Mouse (Mus musculus): Measurements from ENCODE around the gene 4931422A03Rik.
A peak's percentile ranks its signal among the peaks of the same experiment; 100 is the strongest.

4931422A03Rik gene

GRCm38 (mm10) chr2:103969437-103970040, 58.6 kb downstream of the 4931422A03Rik start:
- peak; percentile 47 for DNase-seq (ENCODE audit: low spot score)

DNA sequence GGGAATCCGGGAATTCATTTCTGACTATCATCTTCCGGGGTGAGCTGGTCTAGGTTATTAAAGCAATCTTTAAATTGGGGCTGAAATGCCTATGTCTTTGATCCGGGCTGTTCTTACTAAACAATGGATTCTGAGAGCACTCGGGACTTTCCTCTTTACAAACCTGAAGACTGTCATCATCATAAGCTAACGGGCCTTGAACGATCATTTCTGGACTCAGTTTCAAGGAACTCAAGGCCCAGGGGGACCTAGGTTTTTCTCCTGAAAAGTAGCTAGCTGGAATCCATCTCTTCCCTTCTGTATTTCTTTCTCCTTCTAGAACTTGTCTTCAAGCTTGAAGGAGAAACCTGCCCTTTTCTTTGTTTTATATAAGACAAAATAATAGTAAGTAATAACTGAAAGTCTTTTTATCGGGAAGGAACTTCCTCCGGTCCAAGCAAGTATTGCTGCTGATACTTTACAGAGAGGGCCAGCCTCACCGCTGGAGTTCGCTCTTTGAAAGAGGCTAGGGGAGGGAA, 59.2 kb downstream of the 4931422A03Rik start:
- DNase-seq (ENCODE audit: low spot score), result no peak

DNA sequence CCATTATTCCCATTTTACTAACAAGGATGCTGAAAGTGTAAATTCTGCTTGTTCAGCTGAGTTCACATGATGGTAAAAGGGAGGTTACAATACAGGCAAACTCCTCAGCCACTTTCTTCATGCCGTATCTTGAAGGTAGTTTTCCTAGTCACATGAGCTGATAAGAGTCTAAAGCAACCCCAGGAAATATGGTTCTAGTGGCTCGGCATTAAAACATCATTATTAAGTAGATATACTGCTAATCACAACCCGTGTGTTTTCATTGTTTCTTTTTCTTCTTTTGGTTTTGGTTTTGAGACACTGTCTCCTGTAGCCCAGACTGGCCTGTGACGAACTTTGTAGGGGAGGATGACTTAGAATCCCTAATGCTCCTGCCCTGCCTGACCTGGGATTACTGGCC, 60.0 kb downstream of the 4931422A03Rik start:
- no peak for DNase-seq (ENCODE audit: low spot score)

GRCm38 (mm10) chr2:103965391-103965790, 62.8 kb downstream of the 4931422A03Rik start:
- no peak for DNase-seq (ENCODE audit: low spot score)

GRCm38 (mm10) chr2:103962349-103962748, 65.8 kb downstream of the 4931422A03Rik start:
- DNase-seq (ENCODE audit: low spot score), result no peak

DNA sequence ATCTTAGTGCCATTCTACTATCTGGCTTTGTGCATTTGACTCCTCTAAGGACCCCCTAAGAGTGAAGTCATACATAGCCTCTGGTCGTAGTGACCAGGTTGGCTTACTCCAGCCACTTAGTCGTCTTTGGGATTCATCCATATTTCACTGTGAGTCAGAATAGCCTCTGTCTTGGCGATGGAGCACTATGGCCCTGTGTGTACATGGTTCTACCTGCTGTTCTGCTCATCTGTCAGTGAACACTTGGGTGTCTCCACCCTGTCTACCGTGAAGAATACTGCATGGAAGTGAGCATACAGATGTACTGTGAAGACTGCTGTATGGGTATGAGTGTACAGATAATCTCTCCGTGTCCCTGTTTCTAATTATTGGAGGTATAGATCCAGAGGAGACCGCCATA, 68.6 kb downstream of the 4931422A03Rik start:
- no peak for DNase-seq (ENCODE audit: low spot score)

- DNase-seq (ENCODE audit: low spot score), result no peak
These were observed 69.1 kb downstream of the 4931422A03Rik start for GRCm38 (mm10) chr2:103959066-103959465.

DNA sequence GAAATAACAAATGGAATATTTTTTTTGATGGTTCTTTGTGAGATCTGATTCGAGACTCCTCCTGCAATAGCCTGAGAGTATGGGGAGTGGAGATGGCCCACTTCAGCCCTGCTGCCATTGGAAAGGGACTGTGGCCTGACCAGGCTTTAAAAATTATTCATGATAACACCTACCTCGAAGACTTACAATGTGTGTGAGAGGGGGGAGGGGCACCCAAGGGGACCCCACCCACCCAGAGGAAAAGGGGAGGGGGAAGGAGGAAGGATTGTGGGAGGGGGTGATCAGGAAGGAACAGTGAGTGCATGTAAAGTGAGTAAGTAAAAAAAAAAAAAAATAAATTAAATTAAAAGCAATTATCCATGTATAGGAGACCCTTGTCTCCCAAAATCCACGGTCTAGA, 69.5 kb downstream of the 4931422A03Rik start:
- DNase-seq (ENCODE audit: low spot score), result no peak

DNA sequence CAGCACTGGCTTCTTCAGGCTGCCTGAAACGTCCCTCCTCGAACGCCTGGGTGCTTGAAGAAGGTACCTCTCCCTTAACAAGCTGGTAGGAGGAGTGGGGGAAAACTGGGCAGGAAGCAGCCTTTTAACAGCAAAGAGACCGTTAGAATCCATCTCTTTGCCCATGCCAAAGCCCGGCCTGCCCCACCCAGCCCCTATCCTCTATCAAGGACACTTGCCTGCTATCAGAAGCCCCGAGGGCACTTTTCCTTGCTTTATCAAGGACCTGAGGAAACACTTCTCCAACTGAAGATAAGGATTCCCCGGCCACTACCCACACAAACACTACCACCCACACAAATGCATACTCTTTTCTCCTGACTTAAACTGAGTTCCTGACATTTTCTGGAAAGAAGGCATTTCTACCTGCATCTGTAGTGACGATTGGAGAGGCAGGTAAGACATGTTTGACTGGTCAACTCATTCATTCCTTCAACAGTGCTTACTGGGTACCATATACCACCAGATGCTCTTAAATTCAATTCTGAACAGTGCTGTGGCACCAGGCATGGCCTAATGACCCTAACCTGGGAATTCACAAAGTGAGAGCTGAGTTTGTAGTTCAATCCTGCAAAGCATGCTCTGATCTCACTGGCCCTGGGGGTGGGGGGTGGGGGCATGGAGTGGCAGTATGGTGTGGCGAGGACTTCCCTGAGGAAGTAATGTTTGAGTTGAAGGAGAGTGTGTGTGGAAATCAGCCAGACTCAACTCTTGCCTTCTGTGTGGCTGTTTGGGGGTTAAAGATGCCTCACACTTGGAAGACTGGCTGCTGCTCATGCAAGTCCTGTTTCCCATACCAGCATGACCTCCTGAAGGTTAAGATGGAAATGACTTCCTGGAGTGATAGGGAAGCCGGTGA, 70.3 kb downstream of the 4931422A03Rik start, which contains the start of gene Lmo2:
Gene Lmo2 (plus strand): TSS at position 338 of the 898 bp plus-strand sequence.
- DNase-seq (ENCODE audit: low spot score), result no peak

DNA sequence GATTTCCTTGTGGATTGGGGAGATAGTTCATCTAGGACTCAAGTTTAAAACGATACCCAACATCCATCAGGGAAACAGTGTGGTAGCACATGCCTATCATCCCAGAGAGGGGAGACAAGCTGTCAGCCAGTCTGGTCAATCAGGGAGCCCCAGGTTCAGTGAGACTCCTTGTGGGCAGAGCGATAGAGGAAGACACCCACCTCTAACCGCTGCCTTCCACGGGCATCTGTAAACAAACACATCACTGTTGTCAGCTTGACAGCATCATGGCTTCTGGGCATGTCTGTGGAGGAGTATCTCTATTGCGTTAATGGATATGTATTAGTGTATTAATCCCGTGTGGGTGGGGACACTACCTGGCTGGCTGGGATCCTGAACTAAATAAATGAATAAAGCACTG, 71.3 kb downstream of the 4931422A03Rik start:
- no peak for DNase-seq (ENCODE audit: low spot score)

DNA sequence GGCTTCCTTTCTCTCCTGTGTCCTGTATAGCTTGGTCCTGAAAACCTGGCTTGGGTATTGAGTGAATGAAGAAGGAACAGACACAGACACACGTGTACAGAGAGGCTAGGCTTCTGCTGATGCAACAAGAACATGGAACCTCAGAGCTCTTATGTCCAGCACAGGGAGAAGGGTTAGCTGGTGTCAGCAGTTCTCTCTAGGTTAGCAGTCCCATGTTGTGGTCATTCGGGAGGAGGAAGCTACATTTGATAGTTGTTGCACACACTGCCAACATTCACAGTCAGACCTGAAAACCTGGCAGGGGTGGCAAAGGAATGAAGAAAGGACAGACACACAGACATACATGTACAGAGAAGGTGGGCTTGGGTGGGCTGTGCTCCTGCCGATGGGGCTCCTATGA, 72.4 kb downstream of the 4931422A03Rik start:
- DNase-seq (ENCODE audit: low spot score), result no peak

- no peak for DNase-seq (ENCODE audit: low spot score)
These were observed 74.9 kb downstream of the 4931422A03Rik start for GRCm38 (mm10) chr2:103953050-103953835.

DNA sequence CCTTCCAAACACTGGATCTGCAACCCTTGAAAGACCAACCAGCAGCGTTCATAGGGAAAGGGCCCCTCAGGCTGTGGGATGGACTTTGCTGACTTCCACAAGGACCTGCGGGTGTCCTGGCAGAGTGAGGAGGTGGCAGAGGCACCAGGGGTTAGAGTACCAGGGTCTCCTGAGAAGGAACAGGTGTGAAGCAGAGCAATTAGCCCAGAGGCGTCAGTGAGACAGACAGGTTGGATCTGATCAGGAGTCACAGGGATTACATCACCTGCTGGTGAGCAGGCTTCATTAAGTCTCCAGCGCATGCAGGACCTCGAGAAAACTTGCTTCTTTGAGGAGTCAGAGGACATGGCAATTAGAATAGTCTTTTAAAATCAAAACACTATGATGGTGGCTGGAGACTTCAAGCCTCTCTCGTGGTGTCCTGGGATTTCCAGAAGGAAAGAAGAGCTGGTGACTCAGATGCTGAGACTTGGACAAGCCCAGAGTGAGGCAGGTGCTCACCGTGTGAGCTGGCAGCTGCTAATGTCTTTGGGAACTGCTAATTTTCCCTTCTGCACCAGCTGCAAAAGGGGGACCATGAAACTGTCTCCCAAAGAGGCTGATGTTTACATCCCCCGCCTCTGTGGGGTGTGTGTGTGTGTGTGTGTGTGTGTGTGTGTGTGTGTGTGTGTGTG, 80.0 kb downstream of the 4931422A03Rik start:
- DNase-seq (ENCODE audit: low spot score), result no peak

DNA sequence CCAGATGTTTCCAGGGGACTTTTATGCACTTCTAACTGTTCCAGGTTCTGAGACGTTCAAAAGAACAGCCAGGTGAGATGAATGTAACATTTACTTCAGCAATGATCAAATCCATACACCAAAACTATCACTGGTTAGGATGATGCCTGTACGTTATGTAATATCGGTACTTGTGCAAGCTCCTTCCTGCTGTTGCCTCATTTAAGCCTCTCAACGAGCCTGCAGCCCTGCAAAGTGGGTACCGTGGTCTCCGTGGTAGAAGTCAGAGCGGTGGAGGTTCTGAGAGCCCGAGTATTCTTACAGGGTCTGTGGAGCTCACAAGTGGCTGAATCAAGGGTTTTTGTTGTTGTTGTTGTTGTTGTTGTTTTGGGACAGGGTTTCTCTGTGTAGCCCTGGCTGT, 81.3 kb downstream of the 4931422A03Rik start:
- no peak for DNase-seq (ENCODE audit: low spot score)

- no peak for DNase-seq (ENCODE audit: low spot score)
These were observed 82.5 kb downstream of the 4931422A03Rik start for GRCm38 (mm10) chr2:103945571-103946092.

GRCm38 (mm10) chr2:103944859-103945258, 83.3 kb downstream of the 4931422A03Rik start:
- no peak for DNase-seq (ENCODE audit: low spot score)

- DNase-seq (ENCODE audit: low spot score), result no peak
These were observed 87.1 kb downstream of the 4931422A03Rik start for GRCm38 (mm10) chr2:103941085-103941484.

DNA sequence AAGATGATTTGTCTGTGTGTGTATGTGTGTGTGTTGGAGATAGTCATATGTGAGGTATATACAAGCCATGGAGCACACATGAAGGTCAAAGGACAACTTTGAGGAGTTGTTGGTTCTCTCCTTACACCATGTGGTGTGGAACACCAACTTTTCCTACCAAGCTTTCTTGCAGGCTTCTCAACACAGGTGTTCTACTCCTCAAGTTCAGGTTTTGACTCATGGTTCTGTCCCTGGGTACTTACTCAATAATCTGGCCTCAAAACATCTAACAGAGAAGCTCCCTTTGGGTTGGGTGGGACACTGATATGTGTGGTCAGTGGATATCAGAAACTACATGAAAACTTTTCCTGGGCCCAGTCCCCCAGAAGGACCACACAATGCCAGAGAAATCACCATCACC, 89.2 kb downstream of the 4931422A03Rik start:
- DNase-seq (ENCODE audit: low spot score), result no peak

DNA sequence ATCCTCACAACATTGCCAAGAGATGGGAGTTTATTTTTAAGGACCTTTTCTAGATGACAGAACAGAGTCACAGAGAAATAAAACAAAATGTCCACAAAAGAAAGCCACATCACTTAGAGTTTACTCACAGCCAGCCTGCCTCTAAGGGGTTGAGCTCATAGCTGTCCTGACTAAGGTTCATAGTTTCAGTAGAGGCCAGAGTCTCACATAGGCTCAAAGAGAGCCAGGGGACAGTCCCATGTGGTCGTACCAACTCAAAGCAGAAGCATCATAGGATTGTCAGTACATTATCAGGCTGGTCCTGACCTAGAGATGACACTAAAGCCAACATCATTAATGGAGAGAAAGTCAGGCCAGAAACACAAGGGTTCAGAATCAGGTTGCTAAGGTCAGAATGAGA, 89.6 kb downstream of the 4931422A03Rik start:
- DNase-seq (ENCODE audit: low spot score), result no peak

DNA sequence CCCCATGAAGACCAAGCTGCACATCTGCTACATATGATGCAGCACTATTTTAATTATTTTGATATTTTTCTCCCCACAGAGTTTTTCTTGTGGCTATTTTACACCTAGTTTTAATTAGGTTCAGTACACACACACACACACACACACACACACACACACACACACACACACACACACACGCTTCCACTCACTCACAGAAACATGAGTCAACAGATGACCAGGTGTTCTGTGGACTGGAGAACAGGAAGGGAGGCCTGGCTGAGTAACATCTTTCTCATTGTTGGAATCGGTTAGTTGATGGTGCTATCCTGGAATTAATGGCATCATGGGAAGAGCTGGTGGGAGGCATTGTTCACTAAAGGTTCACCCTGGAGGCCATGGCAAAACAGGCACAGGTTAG, 90.5 kb downstream of the 4931422A03Rik start:
- DNase-seq (ENCODE audit: low spot score), result no peak

- DNase-seq (ENCODE audit: low spot score), result no peak
These were observed 91.5 kb downstream of the 4931422A03Rik start for GRCm38 (mm10) chr2:103936666-103937065.

Measured in urinary bladder, postnatal 14 days (tissue).